Mouse (Mus musculus) spleen, postnatal 4 days (tissue): ENCODE measurements around the gene H2-T22.
"Not testable (repeated sequence)": the region's sequence is repeated elsewhere in the genome, so short reads cannot be mapped to it uniquely, and the experiment has no call there.

ENCODE experiments used
- DNase-seq, 2 experiments: peaks; one replicate each; pipeline ENCODE4 v3.0.0; 2022; ENCODE audit warnings: low spot score in 2 of 2

Gene H2-T22

GRCm38 (mm10) chr17:36042610-36043169 lies at the start of gene H2-T22, which contains the start of gene Gm6034:
TSS of gene H2-T22 (minus strand) at chr17:36042747.
TSS of gene Gm6034 (plus strand) at chr17:36042961.
- peak; percentile 66 to 77 for DNase-seq

- not testable (repeated sequence) for DNase-seq
Measured at GRCm38 (mm10) chr17:36091933-36092332, 49.4 kb upstream of the H2-T22 start.

GRCm38 (mm10) chr17:36085976-36086375 lies 43.4 kb upstream of the H2-T22 start:
- not testable (repeated sequence) for DNase-seq

GRCm38 (mm10) chr17:36083870-36084451 lies 41.4 kb upstream of the H2-T22 start:
- no peak for DNase-seq

GRCm38 (mm10) chr17:36083266-36083869 lies 40.8 kb upstream of the H2-T22 start:
- no peak for DNase-seq

GRCm38 (mm10) chr17:36082519-36083232 lies 40.1 kb upstream of the H2-T22 start:
- not testable (repeated sequence) for DNase-seq

GRCm38 (mm10) chr17:36081901-36082300 lies 39.4 kb upstream of the H2-T22 start:
- DNase-seq: not testable (repeated sequence)

GRCm38 (mm10) chr17:36060829-36061228 lies 18.3 kb upstream of the H2-T22 start:
- DNase-seq: peak; percentile 83 to 95

- not testable (repeated sequence) for DNase-seq
Measured at GRCm38 (mm10) chr17:36058362-36058761, 15.8 kb upstream of the H2-T22 start, which contains the start of gene Gm11127. TSS of gene Gm11127 (minus strand) at chr17:36058371.

- DNase-seq: not testable (repeated sequence)
Measured at GRCm38 (mm10) chr17:36057927-36058326, 15.4 kb upstream of the H2-T22 start.

- DNase-seq: peak in 1 of 2 experiments; percentile 59
Measured at GRCm38 (mm10) chr17:36043286-36043685, 739 bp upstream of the H2-T22 start.

GRCm38 (mm10) chr17:36042055-36042454 lies 492 bp downstream of the H2-T22 start:
- peak; percentile 18 to 67 for DNase-seq

GRCm38 (mm10) chr17:36040604-36041003 lies 1.9 kb downstream of the H2-T22 start:
- peak in 1 of 2 experiments; percentile 57 for DNase-seq

GRCm38 (mm10) chr17:36036126-36036525 lies 6.4 kb downstream of the H2-T22 start:
- peak in 1 of 2 experiments; percentile 60 for DNase-seq

GRCm38 (mm10) chr17:36035010-36035638 lies 7.4 kb downstream of the H2-T22 start:
- DNase-seq: peak; percentile 69 to 84

- DNase-seq: peak in 1 of 2 experiments; percentile 58
Measured at GRCm38 (mm10) chr17:36034524-36034923, 8.0 kb downstream of the H2-T22 start.

- DNase-seq: peak; percentile 69 to 83
Measured at GRCm38 (mm10) chr17:36032351-36032875, 10.1 kb downstream of the H2-T22 start, which contains the start of gene H2-T23. TSS of gene H2-T23 (minus strand) at chr17:36032855.

- DNase-seq: peak; percentile 65 to 74
Measured at GRCm38 (mm10) chr17:36031583-36032331, 10.8 kb downstream of the H2-T22 start.

GRCm38 (mm10) chr17:36030703-36031582 lies 11.6 kb downstream of the H2-T22 start:
- DNase-seq: peak in 1 of 2 experiments; percentile 61
